Mouse (Mus musculus) bone marrow, adult 2 months (tissue): ENCODE data around the gene Itpk1.

Source experiments
- CTCF ChIP-seq: fragments of 200-500 bp; IDR thresholded peaks from 2 replicates; pipeline ENCODE4 v1.5.1; 2011; ENCODE audit warnings: low read length, control low read depth; ENCODE audit not compliant: control insufficient read depth, insufficient read depth
- POLR2A ChIP-seq: fragments of 200-500 bp; IDR thresholded peaks from 2 replicates; pipeline ENCODE4 v1.6.1; 2011; ENCODE audit warnings: low read depth, mild to moderate bottlenecking, control low read depth, low read length, borderline replicate concordance; ENCODE audit not compliant: control insufficient read depth

- TF ChIP-seq CTCF, result no peak
- TF ChIP-seq POLR2A, result no peak
These were observed 1.7 kb downstream of the Itpk1 start for GRCm38 (mm10) chr12:102703111-102703412.
